Mouse (Mus musculus) thymus, adult 2 months (tissue): ENCODE measurements at regions not wholly inside any gene's neighbourhood (a gene's known extent, or its start where the extent isn't known, plus 50 kb on each side); places are given as distances from the start of the nearest gene placed in this dataset.

Experiments
- CTCF ChIP-seq: fragments of 200-500 bp; IDR thresholded peaks from 2 replicates; pipeline ENCODE4 v1.5.1; 2012; ENCODE audit warnings: mild to moderate bottlenecking, control low read depth, low read length, moderate library complexity, borderline replicate concordance; ENCODE audit not compliant: control insufficient read depth, poor library complexity, insufficient read depth; ENCODE audit errors: extremely low read depth
- POLR2A ChIP-seq: fragments of 200-500 bp; IDR thresholded peaks from 2 replicates; pipeline ENCODE4 v1.6.1; 2012; ENCODE audit warnings: mild to moderate bottlenecking, low read length, control low read depth, moderate library complexity; ENCODE audit not compliant: control insufficient read depth, poor library complexity, insufficient read depth; ENCODE audit errors: extremely low read depth

DNA sequence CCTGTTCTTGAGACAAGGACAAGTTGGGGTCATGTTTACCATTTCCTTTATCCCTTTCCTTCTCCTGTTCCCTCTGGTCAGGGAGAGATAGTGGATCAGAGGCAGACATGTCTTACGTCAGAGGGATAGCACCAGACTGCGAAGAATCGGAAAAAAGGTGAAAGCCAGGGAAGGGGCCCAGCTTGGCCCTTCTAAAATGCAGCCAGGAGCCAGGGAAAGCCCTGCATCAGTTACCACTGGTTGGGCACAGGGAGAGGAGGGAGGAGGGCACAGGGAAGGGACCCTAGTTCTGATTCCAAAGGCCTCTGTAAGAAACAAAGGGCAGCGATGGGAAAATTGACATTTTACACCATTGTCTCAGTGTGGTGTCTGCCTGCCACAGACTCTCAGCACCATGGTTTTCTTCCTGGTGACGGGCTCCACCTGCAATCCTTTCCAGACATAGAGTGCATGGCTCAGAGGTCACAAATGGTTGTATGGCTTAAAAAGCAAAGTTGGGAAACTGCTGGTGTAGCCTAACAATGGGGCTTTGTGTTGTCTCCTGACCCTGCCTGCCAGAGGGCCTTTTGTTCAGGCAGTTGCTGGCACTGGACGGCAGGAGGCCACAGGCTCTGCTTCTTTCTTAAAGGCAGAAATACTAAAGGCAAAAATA is 229.9 kb downstream of the Bcl11a start:
- no peak for TF ChIP-seq POLR2A
- TF ChIP-seq CTCF = no peak
